ENCODE assay signal across 8 mouse cellular contexts in genomic region chr5:115491771-115492322, GRCm38 (mm10). TPM values are rescaled to one million over a fixed set of nuclear protein-coding genes. Genes with fewer than 3 reads are reported as not detected.
DNase-seq lines count a peak whose midpoint lies in the region; ATAC-seq and TF ChIP-seq lines count a peak whose summit lies in the region.

No protein-coding gene starts in this region.

- no peaks in the 10 kb centered on the region for H3K36me3 ChIP-seq in hindbrain, embryonic 16.5 days (ENCODE audit: control insufficient read depth, insufficient read depth, low read length)
- H3K36me3 ChIP-seq in liver, embryonic 14.5 days (replicated peaks; ENCODE audit: control insufficient read depth, insufficient read depth, low read depth) = no peaks in the 10 kb centered on the region

- WGBS in hindbrain, embryonic 16.5 days = 3% methylated on average over 28 of the region's 28 CpGs
- 6% methylated on average over 28 of the region's 28 CpGs for WGBS in liver, embryonic 14.5 days (ENCODE audit: insufficient replicate concordance)

- peak overlapping the region; percentile 79 for H3K4me2 ChIP-seq in hindbrain, embryonic 16.5 days (ENCODE audit: low read length)
- peak overlapping the region; percentile 78 for H3K4me2 ChIP-seq in liver, embryonic 14.5 days (ENCODE audit: low read depth)

- peak overlapping the region; percentile 65 for H3K9ac ChIP-seq in hindbrain, embryonic 16.5 days (ENCODE audit: low read depth, low read length)
- H3K9ac ChIP-seq in liver, embryonic 14.5 days (replicated peaks) = peak overlapping the region; percentile 56

- peak; percentile 76 for DNase-seq in cerebellum, adult 11-12 months
- no peak for DNase-seq in cerebellum, postnatal 4 days (ENCODE audit: low spot score in 2 of 2)
- DNase-seq in c-Kit-positive CD71-negative TER-119-negative erythroid progenitor cells, embryonic 14.5 days (ENCODE audit: low read depth) = peak; percentile 85
- peak; percentile 79 to 82 for DNase-seq in gastrocnemius, adult 8-10 months (ENCODE audit: low spot score in 2 of 2)
- peak in 1 of 3 experiments; percentile 54 for DNase-seq in liver, embryonic 14.5 days (ENCODE audit: low read depth in 3 of 3, low spot score in 3 of 3)
- DNase-seq in neural tube, embryonic 10.5 days (ENCODE audit: extremely low spot score, low spot score) = peak; percentile 43
- peak; percentile 60 for DNase-seq in urinary bladder, postnatal 25 days (ENCODE audit: low spot score)

- TF ChIP-seq CTCF in liver, embryonic 14.5 days (IDR thresholded peaks at IDR 0.05; ENCODE audit: low read depth) = no peak

- no peak for TF ChIP-seq EP300 in liver, embryonic 14.5 days (IDR thresholded peaks at IDR 0.05; ENCODE audit: low read depth)

- no peaks in the 10 kb centered on the region for H3K9me3 ChIP-seq in hindbrain, embryonic 16.5 days (ENCODE audit: control insufficient read depth, low read length)
- no peaks in the 10 kb centered on the region for H3K9me3 ChIP-seq in liver, embryonic 14.5 days (ENCODE audit: control insufficient read depth, low read length)

- no peak overlapping the region for H3K27ac ChIP-seq in hindbrain, embryonic 16.5 days (ENCODE audit: low read depth, low read length)
- H3K27ac ChIP-seq in liver, embryonic 14.5 days = no peak overlapping the region

- peaks cover 13% of the 10 kb centered on the region for H3K4me1 ChIP-seq in hindbrain, embryonic 16.5 days (ENCODE audit: control insufficient read depth, insufficient read depth, low read depth, low read length)
- peaks cover 14 to 22% of the 10 kb centered on the region in 2 experiments for H3K4me1 ChIP-seq in liver, embryonic 14.5 days (replicated peaks; ENCODE audit: control insufficient read depth in 2 of 2, insufficient read depth in 2 of 2, low read length in 1 of 2)

- H3K4me3 ChIP-seq in hindbrain, embryonic 16.5 days (ENCODE audit: low read length) = peak overlapping the region; percentile 11
- peak overlapping the region in 1 of 2 experiments; percentile 25; a peak in 1 of 4 replicates for H3K4me3 ChIP-seq in liver, embryonic 14.5 days (ENCODE audit: insufficient read depth in 1 of 2, low read depth in 2 of 2, low read length in 2 of 2)

- ATAC-seq in hindbrain, embryonic 16.5 days = no peak
- ATAC-seq in liver, embryonic 14.5 days (ENCODE audit: insufficient read depth) = no peak

- no peaks in the 10 kb centered on the region for H3K27me3 ChIP-seq in hindbrain, embryonic 16.5 days (replicated peaks; ENCODE audit: control insufficient read depth, insufficient read depth, low read length)
- no peaks in the 10 kb centered on the region for H3K27me3 ChIP-seq in liver, embryonic 14.5 days (ENCODE audit: control insufficient read depth, insufficient read depth, low read length)

RNA-seq across cellular contexts. Expression of gene Sirt4, which starts 7.3 kb away (rescaled TPM):
- 10 to 100 TPM in 1 of 4 experiments, 1 to 10 TPM in 3; 7.2 to 13.5 (median 9.4) TPM for total RNA-seq in gastrocnemius, adult 8-10 months (2022)
- polyA plus RNA-seq in hindbrain, embryonic 16.5 days (2015; fragmentation: Nextera tagmentation; extraction: Ambion mirVana) = 24.8 and 26.8 TPM in 2 replicates
- polyA plus RNA-seq in liver, embryonic 14.5 days (2012; rRNA removed) = 8.4 and 9.4 TPM in 2 replicates
- 2.8 and 3.9 TPM in 2 replicates for polyA plus RNA-seq in liver, embryonic 14.5 days (2014; fragmentation: Nextera tagmentation; extraction: Ambion mirVana)

RNA-seq across cellular contexts. Expression of gene Pxn, which starts 14.6 kb away (rescaled TPM):
- total RNA-seq in gastrocnemius, adult 8-10 months (2022) = 10 to 100 TPM; 76.0 to 89.9 (median 78.1) TPM
- 19.1 and 23.9 TPM in 2 replicates for polyA plus RNA-seq in hindbrain, embryonic 16.5 days (2015; fragmentation: Nextera tagmentation; extraction: Ambion mirVana)
- 12.9 and 13.7 TPM in 2 replicates for polyA plus RNA-seq in liver, embryonic 14.5 days (2012; rRNA removed)
- polyA plus RNA-seq in liver, embryonic 14.5 days (2014; fragmentation: Nextera tagmentation; extraction: Ambion mirVana) = 4.8 and 5.6 TPM in 2 replicates

RNA-seq across cellular contexts. Expression of gene Pla2g1b, which starts 25.8 kb away (rescaled TPM):
- not detected for total RNA-seq in gastrocnemius, adult 8-10 months (2022)
- not detected in 2 replicates for polyA plus RNA-seq in hindbrain, embryonic 16.5 days (2015; fragmentation: Nextera tagmentation; extraction: Ambion mirVana)
- polyA plus RNA-seq in liver, embryonic 14.5 days (2012; rRNA removed) = not detected in 2 replicates
- not detected in 2 replicates for polyA plus RNA-seq in liver, embryonic 14.5 days (2014; fragmentation: Nextera tagmentation; extraction: Ambion mirVana)

Comparison
In these comparisons a context has a peak if more than half of its experiments do, and no peak if none do; other contexts are left out.
1. DNase-seq: peak in cerebellum, adult 11-12 months (single experiment), c-Kit-positive CD71-negative TER-119-negative erythroid progenitor cells, embryonic 14.5 days (single experiment), gastrocnemius, adult 8-10 months (2 of 2), neural tube, embryonic 10.5 days (single experiment) and urinary bladder, postnatal 25 days (single experiment); none in cerebellum, postnatal 4 days (0 of 2).